In the genomic region with DNA sequence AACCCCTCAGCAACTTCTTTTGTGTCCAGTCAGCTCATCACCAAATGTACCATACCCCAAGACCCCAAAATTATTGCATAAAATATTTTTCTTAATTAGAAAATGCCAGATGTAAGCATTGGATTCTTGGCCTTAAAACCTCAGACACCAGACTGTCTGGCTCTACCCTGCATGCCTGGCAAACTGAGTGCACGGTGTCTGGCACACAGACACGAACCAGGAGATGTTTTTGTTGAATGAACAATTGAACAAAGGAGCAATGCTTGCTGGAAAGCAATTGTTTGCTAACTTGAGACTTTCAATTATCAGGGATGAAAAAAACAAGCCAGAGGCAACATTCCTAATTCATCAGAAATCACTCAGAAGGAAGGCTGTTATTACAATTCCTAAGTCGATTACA, we compare ENCODE assay signal across 21 mouse cellular contexts.
DNase-seq lines count a peak whose midpoint lies in the region; ATAC-seq lines count a peak whose summit lies in the region.
"Had no signal": no experiment of that assay in that cellular context is flagged by ENCODE, and none has a peak within 500 bp of the region (broad histone marks: within the 10 kb centered on the region; RNA-seq: fewer than 3 reads in every experiment).

No protein-coding gene starts in this region.

- H3K27me3 ChIP-seq in forebrain, embryonic 16.5 days (replicated peaks; ENCODE audit: control insufficient read depth, insufficient read depth, low read length) = no peaks in the 10 kb centered on the region
- no peaks in the 10 kb centered on the region for H3K27me3 ChIP-seq in forebrain, embryonic 10.5 days (ENCODE audit: poor library complexity, severe bottlenecking)
- H3K27me3 ChIP-seq in lung, embryonic 15.5 days = no peaks in the 10 kb centered on the region
- H3K27me3 ChIP-seq: embryonic facial prominence, embryonic 12.5 days; hindbrain, embryonic 13.5 days; intestine, embryonic 15.5 days had no signal

- no peak overlapping the region for H3K9ac ChIP-seq in forebrain, embryonic 16.5 days (replicated peaks; ENCODE audit: low read depth, low read length)
- no peak overlapping the region for H3K9ac ChIP-seq in lung, embryonic 15.5 days
- H3K9ac ChIP-seq: embryonic facial prominence, embryonic 12.5 days; hindbrain, embryonic 13.5 days; intestine, embryonic 15.5 days had no signal

- H3K4me3 ChIP-seq in forebrain, embryonic 16.5 days (replicated peaks; ENCODE audit: low read length) = no peak overlapping the region
- H3K4me3 ChIP-seq in forebrain, embryonic 10.5 days = no peak overlapping the region
- H3K4me3 ChIP-seq in lung, embryonic 15.5 days = no peak overlapping the region
- H3K4me3 ChIP-seq: embryonic facial prominence, embryonic 12.5 days; heart, embryonic 10.5 days; hindbrain, embryonic 13.5 days; intestine, embryonic 15.5 days had no signal

- no peak overlapping the region for H3K4me2 ChIP-seq in forebrain, embryonic 16.5 days (ENCODE audit: low read length)
- H3K4me2 ChIP-seq in lung, embryonic 15.5 days = no peak overlapping the region
- H3K4me2 ChIP-seq: embryonic facial prominence, embryonic 12.5 days; hindbrain, embryonic 13.5 days; intestine, embryonic 15.5 days had no signal

- DNase-seq in cerebellum, postnatal 10 days = peak; percentile 57 to 68
- DNase-seq in cerebellum, adult 11-12 months = no peak
- DNase-seq in forebrain, embryonic 10.5 days (ENCODE audit: extremely low spot score, low spot score) = no peak
- DNase-seq in lung, postnatal 14 days = no peak
- DNase-seq in layer of hippocampus, adult 11-12 months (ENCODE audit: low spot score) = no peak
- DNase-seq: adrenal gland, postnatal 10 days; B cell, adult 2 months; cerebellum, adult 2 months; gastrocnemius, postnatal 10 days; heart, adult 18-20 months; heart, postnatal 10 days; heart, postnatal 4 days; kidney, adult 18-20 months had no signal

- peak; percentile 45 for ATAC-seq in forebrain, embryonic 16.5 days
- no peak for ATAC-seq in lung, embryonic 15.5 days (ENCODE audit: borderline replicate concordance, extremely low read depth, low FRiP score, low TSS enrichment)
- ATAC-seq: CD4-positive, CD25-positive, alpha-beta regulatory T cell, adult 4 months; intestine, embryonic 15.5 days had no signal

- no peaks in the 10 kb centered on the region for H3K9me3 ChIP-seq in forebrain, embryonic 16.5 days (ENCODE audit: control insufficient read depth, low read length)
- no peaks in the 10 kb centered on the region for H3K9me3 ChIP-seq in forebrain, embryonic 10.5 days
- no peaks in the 10 kb centered on the region for H3K9me3 ChIP-seq in lung, embryonic 15.5 days
- H3K9me3 ChIP-seq: embryonic facial prominence, embryonic 12.5 days; G1E; heart, embryonic 10.5 days; hindbrain, embryonic 13.5 days; intestine, embryonic 15.5 days had no signal

- 17% methylated on average over 3 of the region's 3 CpGs for WGBS in forebrain, embryonic 16.5 days
- 66% methylated on average over 3 of the region's 3 CpGs for WGBS in forebrain, embryonic 10.5 days
- 50% methylated on average over 3 of the region's 3 CpGs for WGBS in lung, embryonic 15.5 days

- peaks cover 23% of the 10 kb centered on the region for H3K4me1 ChIP-seq in forebrain, embryonic 16.5 days (replicated peaks; ENCODE audit: control insufficient read depth, insufficient read depth, low read length)
- H3K4me1 ChIP-seq in forebrain, embryonic 10.5 days = peaks cover 9% of the 10 kb centered on the region; the same call in 1 of the 2 replicates
- peaks cover 14% of the 10 kb centered on the region for H3K4me1 ChIP-seq in lung, embryonic 15.5 days
- H3K4me1 ChIP-seq: embryonic facial prominence, embryonic 12.5 days; heart, embryonic 10.5 days; intestine, embryonic 15.5 days had no signal

- H3K27ac ChIP-seq in forebrain, embryonic 16.5 days (ENCODE audit: low read length) = no peak overlapping the region
- no peak overlapping the region for H3K27ac ChIP-seq in forebrain, embryonic 10.5 days
- 0 out of 2 replicates have a peak overlapping the region, but pooled peaks have one; percentile 53 for H3K27ac ChIP-seq in lung, embryonic 15.5 days
- H3K27ac ChIP-seq: embryonic facial prominence, embryonic 12.5 days; heart, embryonic 10.5 days; hindbrain, embryonic 13.5 days; intestine, embryonic 15.5 days had no signal

- no peaks in the 10 kb centered on the region for H3K36me3 ChIP-seq in forebrain, embryonic 16.5 days (ENCODE audit: control insufficient read depth, insufficient read depth)
- H3K36me3 ChIP-seq in forebrain, embryonic 10.5 days (replicated peaks) = no peaks in the 10 kb centered on the region
- H3K36me3 ChIP-seq in lung, embryonic 15.5 days = no peaks in the 10 kb centered on the region
- H3K36me3 ChIP-seq: embryonic facial prominence, embryonic 12.5 days; G1E; heart, embryonic 10.5 days; hindbrain, embryonic 13.5 days; intestine, embryonic 15.5 days had no signal

Comparison
In these comparisons a context has a peak if more than half of its experiments do, and no peak if none do; other contexts are left out.
1. DNase-seq: peak in cerebellum, postnatal 10 days (2 of 2); none in cerebellum, adult 11-12 months (single experiment), forebrain, embryonic 10.5 days (single experiment), lung, postnatal 14 days (single experiment) and layer of hippocampus, adult 11-12 months (single experiment).